In genomic region chr7:121706411-121707072, GRCm38 (mm10) we compare ENCODE assay signal across 8 mouse cellular contexts. TPM values are rescaled to one million over a fixed set of nuclear protein-coding genes. Genes with fewer than 3 reads are reported as not detected.
DNase-seq lines count a peak whose midpoint lies in the region; ATAC-seq and TF ChIP-seq lines count a peak whose summit lies in the region.

No protein-coding gene starts in this region.

- no peak overlapping the region; the same call in 1 of the 2 replicates for H3K27ac ChIP-seq in intestine, postnatal 0 days (ENCODE audit: low read depth, low read length)
- no peak overlapping the region for H3K27ac ChIP-seq in limb, embryonic 14.5 days (replicated peaks; ENCODE audit: low read depth, low read length)
- peak overlapping the region; percentile 92 for H3K27ac ChIP-seq in midbrain, embryonic 14.5 days (replicated peaks; ENCODE audit: low read depth, low read length)

- DNase-seq in left cerebral cortex, adult 18-20 months (ENCODE audit: low spot score in 2 of 2) = peak; percentile 45 to 48
- no peak for DNase-seq in left cerebral cortex, adult 11 months (ENCODE audit: low spot score)
- DNase-seq in embryo, embryonic 10.5 days (ENCODE audit: low spot score) = peak; percentile 54
- peak; percentile 21 for DNase-seq in limb, embryonic 14.5 days (ENCODE audit: low spot score)
- DNase-seq in midbrain, embryonic 14.5 days = peak; percentile 66
- DNase-seq in spleen, postnatal 14 days (ENCODE audit: low spot score in 2 of 2) = peak; percentile 17 to 23

- ATAC-seq in granulocyte monocyte progenitor cell, adult 5-6 weeks (replicated peaks; ENCODE audit: poor library complexity, severe bottlenecking) = peak; percentile 17
- peak; percentile 40 for ATAC-seq in intestine, postnatal 0 days
- no peak; the same call in 1 of the 2 replicates for ATAC-seq in limb, embryonic 14.5 days (ENCODE audit: low FRiP score, low read depth)
- peak; percentile 48 for ATAC-seq in midbrain, embryonic 14.5 days (ENCODE audit: low FRiP score, low TSS enrichment)

- WGBS in intestine, postnatal 0 days = 1% methylated on average over 62 of the region's 77 CpGs
- WGBS in limb, embryonic 14.5 days = under 1% methylated on average over 39 of the region's 77 CpGs
- WGBS in midbrain, embryonic 14.5 days = under 1% methylated on average over 61 of the region's 77 CpGs

- peaks cover 3% of the 10 kb centered on the region; the same call in 1 of the 2 replicates for H3K4me1 ChIP-seq in intestine, postnatal 0 days (replicated peaks; ENCODE audit: control insufficient read depth, insufficient read depth, low read length)
- H3K4me1 ChIP-seq in limb, embryonic 14.5 days (ENCODE audit: control insufficient read depth, insufficient read depth, low read length) = peaks cover 10% of the 10 kb centered on the region
- H3K4me1 ChIP-seq in midbrain, embryonic 14.5 days (ENCODE audit: control insufficient read depth, insufficient read depth, low read length) = peaks cover 27% of the 10 kb centered on the region

- peak overlapping the region; percentile 99 for H3K4me2 ChIP-seq in intestine, postnatal 0 days (replicated peaks; ENCODE audit: low read depth)
- H3K4me2 ChIP-seq in limb, embryonic 14.5 days (replicated peaks; ENCODE audit: low read depth, low read length, severe bottlenecking) = peak overlapping the region; percentile 96
- H3K4me2 ChIP-seq in midbrain, embryonic 14.5 days (ENCODE audit: low read length) = peak overlapping the region; percentile 91

- no peaks in the 10 kb centered on the region for H3K9me3 ChIP-seq in intestine, postnatal 0 days (ENCODE audit: control insufficient read depth)
- H3K9me3 ChIP-seq in limb, embryonic 14.5 days (ENCODE audit: control insufficient read depth, low read length) = no peaks in the 10 kb centered on the region
- no peaks in the 10 kb centered on the region for H3K9me3 ChIP-seq in midbrain, embryonic 14.5 days (ENCODE audit: control insufficient read depth, low read length)

- no peak for TF ChIP-seq POLR2A in limb, embryonic 14.5 days (IDR thresholded peaks at IDR 0.05; ENCODE audit: borderline replicate concordance, extremely low read depth, insufficient read depth, insufficient read length)

- H3K4me3 ChIP-seq in intestine, postnatal 0 days (ENCODE audit: low read depth, low read length) = peak overlapping the region; percentile 80
- peak overlapping the region; percentile 87 for H3K4me3 ChIP-seq in limb, embryonic 14.5 days (replicated peaks; ENCODE audit: low read length)
- peak overlapping the region; percentile 84 for H3K4me3 ChIP-seq in midbrain, embryonic 14.5 days (replicated peaks; ENCODE audit: low read depth, low read length)

- H3K27me3 ChIP-seq in intestine, postnatal 0 days (replicated peaks; ENCODE audit: control insufficient read depth, insufficient read depth, low read length) = no peaks in the 10 kb centered on the region
- no peaks in the 10 kb centered on the region for H3K27me3 ChIP-seq in limb, embryonic 14.5 days (ENCODE audit: control insufficient read depth, insufficient read depth, low read length)
- no peaks in the 10 kb centered on the region for H3K27me3 ChIP-seq in midbrain, embryonic 14.5 days (ENCODE audit: control insufficient read depth, insufficient read depth, low read length)

- H3K9ac ChIP-seq in intestine, postnatal 0 days (ENCODE audit: low read depth, low read length) = peak overlapping the region; percentile 57
- peak overlapping the region; percentile 75 for H3K9ac ChIP-seq in limb, embryonic 14.5 days (ENCODE audit: low read depth, low read length, severe bottlenecking)
- peak overlapping the region; percentile 76 for H3K9ac ChIP-seq in midbrain, embryonic 14.5 days (replicated peaks; ENCODE audit: low read length)

- no peak for TF ChIP-seq CTCF in intestine, postnatal 0 days (IDR thresholded peaks at IDR 0.05; ENCODE audit: low read depth)

- H3K36me3 ChIP-seq in intestine, postnatal 0 days (ENCODE audit: control insufficient read depth, insufficient read depth) = no peaks in the 10 kb centered on the region
- H3K36me3 ChIP-seq in limb, embryonic 14.5 days (ENCODE audit: control insufficient read depth, insufficient read depth, low read length) = 0 out of 2 replicates have a peak, but pooled peaks cover 5% of the 10 kb centered on the region
- no peaks in the 10 kb centered on the region for H3K36me3 ChIP-seq in midbrain, embryonic 14.5 days (ENCODE audit: control insufficient read depth, insufficient read depth, low read length)

RNA-seq across cellular contexts. Expression of gene Usp31, which starts 0.5 kb away (rescaled TPM):
- total RNA-seq in left cerebral cortex, adult 18-20 months (2021) = 10 to 100 TPM; 73.2 to 75.9 TPM
- 10.6 and 11.3 TPM in 2 replicates for total RNA-seq in granulocyte monocyte progenitor cell, adult 5-6 weeks (2014; fragmentation: Nextera tagmentation)
- 7.6 and 9.1 TPM in 2 replicates for total RNA-seq in granulocyte monocyte progenitor cell, adult 5-6 weeks (2017)
- 0.64 and 0.72 TPM in 2 replicates for polyA plus RNA-seq in intestine, postnatal 0 days (2015; fragmentation: Nextera tagmentation; extraction: Ambion mirVana)
- 6.4 and 6.8 TPM in 2 replicates for polyA plus RNA-seq in limb, embryonic 14.5 days (2012; rRNA removed)
- polyA plus RNA-seq in limb, embryonic 14.5 days (2014; fragmentation: Nextera tagmentation; extraction: Ambion mirVana) = 3.6 and 3.7 TPM in 2 replicates
- 4.8 and 5.5 TPM in 2 replicates for polyA plus RNA-seq in midbrain, embryonic 14.5 days (2014; fragmentation: Nextera tagmentation; extraction: Ambion mirVana)

RNA-seq across cellular contexts. Expression of gene Scnn1g, which starts 27.7 kb away (rescaled TPM):
- under 1 TPM; 0.14 to 0.28 TPM for total RNA-seq in left cerebral cortex, adult 18-20 months (2021)
- not detected in 2 replicates for total RNA-seq in granulocyte monocyte progenitor cell, adult 5-6 weeks (2014; fragmentation: Nextera tagmentation)
- not detected in 2 replicates for total RNA-seq in granulocyte monocyte progenitor cell, adult 5-6 weeks (2017)
- polyA plus RNA-seq in intestine, postnatal 0 days (2015; fragmentation: Nextera tagmentation; extraction: Ambion mirVana) = 0.57 and 0.69 TPM in 2 replicates
- 0.24 and 0.34 TPM in 2 replicates for polyA plus RNA-seq in limb, embryonic 14.5 days (2012; rRNA removed)
- 0.19 and 0.37 TPM in 2 replicates for polyA plus RNA-seq in limb, embryonic 14.5 days (2014; fragmentation: Nextera tagmentation; extraction: Ambion mirVana)
- polyA plus RNA-seq in midbrain, embryonic 14.5 days (2014; fragmentation: Nextera tagmentation; extraction: Ambion mirVana) = 0.09 TPM in 1 of 2 replicates, not detected in the other
